Mouse (Mus musculus) layer of hippocampus, adult 2 months (tissue): Measurements from ENCODE around the gene Immp2l. TPM values are rescaled to one million over a fixed set of nuclear protein-coding genes. Genes with fewer than 3 reads are reported as not detected.

Experiments used
- DNase-seq, 2 experiments: peaks; one replicate each; pipeline ENCODE4 v3.0.0; 2022; ENCODE audit warnings: low spot score in 2 of 2
- H3K27ac ChIP-seq: fragments of 200-600 bp; 2 replicates; pipeline ENCODE4 v1.8.1; 2022
- H3K4me3 ChIP-seq: fragments of 200-600 bp; 2 replicates; pipeline ENCODE4 v1.8.1; 2022; ENCODE audit warnings: mild to moderate bottlenecking
- CTCF ChIP-seq: fragments of 200-600 bp; conservative IDR thresholded peaks from 2 replicates; pipeline ENCODE4 v1.8.1; 2022; ENCODE audit warnings: antibody characterized with exemption, mild to moderate bottlenecking, moderate library complexity
- total RNA-seq, 2 experiments: library from RNA; stranded (reverse); gene quantifications; 2 replicates each; pipeline ENCODE4 v1.2.3; 2021

Gene Immp2l
- total RNA-seq, 2 experiments from 2014 or later, result 6.9 to 15.1 TPM

GRCm38 (mm10) chr12:41394231-41394630 lies 370.3 kb downstream of the Immp2l start:
- no peak for DNase-seq
- Histone ChIP-seq H3K27ac (no peak overlapping the region), H3K4me3 (no peak overlapping the region)
- no peak for TF ChIP-seq CTCF

- no peak for TF ChIP-seq CTCF
- DNase-seq, result no peak
- no peak overlapping the region for H3K27ac ChIP-seq
- H3K4me3 ChIP-seq, result no peak overlapping the region
Measured at GRCm38 (mm10) chr12:41401136-41401535, 377.2 kb downstream of the Immp2l start.

GRCm38 (mm10) chr12:41401923-41402322 lies 378.0 kb downstream of the Immp2l start:
- no peak overlapping the region for H3K4me3 ChIP-seq
- no peak for TF ChIP-seq CTCF
- no peak overlapping the region for H3K27ac ChIP-seq
- no peak for DNase-seq

DNA sequence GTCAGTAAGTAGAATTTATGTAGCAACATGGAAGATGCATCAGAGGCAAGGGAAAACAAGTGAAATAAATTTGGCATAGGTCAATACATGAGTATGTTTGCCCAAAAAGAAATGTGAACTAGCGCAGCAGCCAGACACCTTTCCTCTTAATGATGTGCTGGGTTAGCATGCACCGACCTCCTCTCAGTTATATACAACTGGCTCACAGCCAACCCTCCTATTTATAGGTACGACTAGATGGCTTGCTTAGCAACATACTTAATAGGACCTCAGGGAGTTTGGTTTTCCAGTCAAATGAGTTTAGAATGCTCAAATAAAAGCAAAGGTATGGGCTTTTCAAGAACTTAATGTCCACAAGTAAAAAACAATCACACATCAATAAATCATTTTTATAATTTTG lies 385.5 kb downstream of the Immp2l start:
- no peak for TF ChIP-seq CTCF
- no peak overlapping the region for H3K4me3 ChIP-seq
- H3K27ac ChIP-seq, result no peak overlapping the region
- no peak for DNase-seq

DNA sequence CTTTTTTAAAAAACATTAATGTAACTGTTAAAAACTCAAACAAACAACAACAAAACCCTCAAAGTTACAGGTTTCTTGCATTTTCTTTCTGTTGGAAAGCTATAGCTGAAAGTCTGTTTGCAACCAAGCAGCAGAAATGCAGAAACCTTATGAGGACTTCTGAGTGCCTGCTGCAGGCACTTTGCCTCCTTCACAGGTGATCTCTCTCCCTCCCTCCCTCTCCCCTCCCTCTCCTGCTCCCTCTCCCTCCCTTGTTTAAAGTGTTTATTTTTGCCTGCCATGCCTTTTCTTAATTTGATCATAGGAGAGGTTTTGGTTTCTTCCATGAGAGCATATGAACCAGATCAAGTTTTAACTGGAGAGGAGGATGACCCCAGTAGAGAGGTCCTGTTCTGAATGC lies 392.7 kb downstream of the Immp2l start:
- H3K4me3 ChIP-seq, result no peak overlapping the region
- H3K27ac ChIP-seq, result no peak overlapping the region
- DNase-seq, result no peak
- no peak for TF ChIP-seq CTCF

DNA sequence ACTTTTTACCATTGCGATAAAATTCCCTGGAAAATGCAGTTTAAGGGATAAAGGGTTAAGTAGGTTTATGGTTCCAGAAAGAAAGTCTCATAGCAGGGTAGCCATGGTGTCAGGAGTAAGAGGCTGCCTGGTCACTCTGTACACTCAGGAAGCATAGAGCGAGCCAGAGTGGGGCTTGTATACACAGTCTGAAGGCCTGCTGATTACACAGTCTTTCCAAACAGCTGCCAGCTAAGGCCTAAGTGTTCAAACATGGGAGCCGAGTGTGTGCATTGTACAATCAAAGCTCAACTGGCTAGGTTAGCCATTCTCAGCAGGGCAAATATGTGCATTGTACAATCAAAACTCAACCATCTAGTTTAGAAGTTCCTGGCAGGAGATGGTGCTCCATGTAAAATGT lies 393.2 kb downstream of the Immp2l start:
- H3K4me3 ChIP-seq, result no peak overlapping the region
- no peak for TF ChIP-seq CTCF
- H3K27ac ChIP-seq, result no peak overlapping the region
- DNase-seq, result no peak

- Histone ChIP-seq H3K27ac (no peak overlapping the region), H3K4me3 (no peak overlapping the region)
- no peak for TF ChIP-seq CTCF
- no peak for DNase-seq
Measured at GRCm38 (mm10) chr12:41417961-41418360, 394.1 kb downstream of the Immp2l start.

DNA sequence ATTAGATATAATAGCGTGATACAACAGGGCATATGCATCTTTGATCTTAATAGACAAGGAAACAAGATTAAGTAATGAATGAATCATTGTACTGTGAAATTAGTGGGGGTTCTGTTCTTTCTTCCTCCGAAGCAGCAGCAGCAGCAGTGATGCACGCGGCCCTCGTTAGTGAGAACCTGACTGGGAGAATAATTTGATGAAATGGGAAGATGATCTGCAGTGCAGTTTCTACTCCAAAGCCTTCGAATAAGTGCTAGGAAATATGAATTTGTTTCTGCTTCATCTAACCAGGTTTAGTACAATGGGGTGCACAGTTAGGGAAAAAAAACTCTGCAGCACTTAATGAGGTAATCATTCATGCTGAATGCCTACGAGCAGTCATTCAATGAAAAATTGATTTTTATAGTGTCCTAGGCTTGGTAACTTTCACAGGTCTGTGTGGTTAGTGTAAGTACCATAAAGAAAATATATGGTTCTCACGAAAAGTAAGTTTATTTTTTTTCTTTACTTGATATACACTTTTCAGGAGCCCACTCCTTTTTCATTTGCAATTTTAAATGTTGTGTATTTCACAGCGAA lies 401.3 kb downstream of the Immp2l start:
- no peak for DNase-seq
- TF ChIP-seq CTCF, result no peak
- H3K4me3 ChIP-seq, result no peak overlapping the region
- no peak overlapping the region for H3K27ac ChIP-seq

DNA sequence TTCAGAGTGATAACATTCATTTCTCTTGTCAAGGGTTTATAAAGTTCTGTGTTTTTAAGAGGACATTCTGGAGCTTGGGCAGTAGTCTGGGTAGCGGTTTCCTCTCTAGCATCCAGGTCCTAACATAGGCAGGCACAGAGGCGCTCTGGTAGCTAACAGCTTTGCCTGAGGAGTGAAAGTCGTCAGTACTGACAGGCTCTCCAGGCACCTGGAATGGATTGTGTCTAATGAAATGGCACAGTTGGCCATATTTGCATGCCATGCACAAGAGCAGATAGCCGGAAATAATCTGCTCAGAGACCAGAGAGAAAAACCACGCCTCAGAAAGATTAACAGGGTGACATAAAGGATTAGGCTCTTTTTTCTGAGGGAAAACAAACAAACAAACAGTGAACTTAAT lies 403.6 kb downstream of the Immp2l start:
- TF ChIP-seq CTCF, result no peak
- Histone ChIP-seq H3K27ac (no peak overlapping the region), H3K4me3 (no peak overlapping the region)
- no peak for DNase-seq

- no peak for TF ChIP-seq CTCF
Measured at GRCm38 (mm10) chr12:41428806-41429205, 404.9 kb downstream of the Immp2l start.

DNA sequence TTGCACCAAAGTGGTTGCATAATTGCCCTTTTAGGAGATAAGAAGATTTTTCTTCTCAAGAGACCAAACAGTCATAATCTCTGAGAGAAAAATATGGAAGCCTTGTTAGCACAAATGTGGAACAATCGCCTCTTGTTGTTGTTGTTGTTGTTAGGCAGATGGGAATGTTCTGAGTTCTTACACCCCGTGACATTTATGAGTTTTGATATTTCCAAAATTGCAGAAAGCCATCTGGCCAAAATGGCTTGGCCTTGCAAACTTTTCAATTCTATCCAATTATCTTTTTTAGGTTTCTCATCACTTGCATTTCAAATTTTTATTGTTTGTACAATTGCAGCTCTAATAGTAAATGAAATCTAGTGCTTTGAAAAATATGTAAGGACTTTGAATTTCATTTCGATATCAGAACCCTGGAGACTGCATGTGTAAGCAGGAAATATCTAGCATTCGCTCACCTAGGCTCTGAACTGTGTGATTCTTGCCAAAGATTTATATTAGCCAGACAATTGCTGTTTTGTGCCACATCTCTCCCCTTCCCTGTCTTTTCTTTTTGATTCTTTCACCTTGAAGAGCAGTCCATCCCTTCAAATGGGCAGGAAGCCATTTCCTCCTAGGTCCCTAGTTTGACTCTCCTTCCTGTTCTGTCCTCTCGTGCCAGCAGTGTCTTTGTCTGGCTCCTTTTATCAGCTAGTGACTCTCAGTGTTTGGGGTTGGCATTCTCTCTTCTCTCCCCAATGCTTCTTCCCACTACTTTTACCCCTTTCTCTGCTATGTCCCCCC lies 412.5 kb downstream of the Immp2l start:
- TF ChIP-seq CTCF, result no peak
- Histone ChIP-seq H3K4me3 (no peak overlapping the region), H3K27ac (peak overlapping the region; percentile 84)
- peak; percentile 24 to 36 for DNase-seq

More at GRCm38 (mm10) chr12:41428806-41429205, 404.9 kb downstream of the Immp2l start:
- no peak for DNase-seq
- Histone ChIP-seq H3K27ac (no peak overlapping the region), H3K4me3 (no peak overlapping the region)

GRCm38 (mm10) chr12:41438446-41438845 lies 414.6 kb downstream of the Immp2l start:
- no peak for DNase-seq
- Histone ChIP-seq H3K4me3 (no peak overlapping the region), H3K27ac (peak overlapping the region; percentile 84; the same call in 1 of the 2 replicates)
- TF ChIP-seq CTCF, result no peak

- DNase-seq, result no peak
- no peak for TF ChIP-seq CTCF
- no peak overlapping the region for H3K27ac ChIP-seq
- H3K4me3 ChIP-seq, result no peak overlapping the region
Measured at GRCm38 (mm10) chr12:41468374-41468991, 444.6 kb downstream of the Immp2l start.
